Mouse (Mus musculus): Measurements from ENCODE around the gene Gm9821. TPM values are rescaled to one million over a fixed set of nuclear protein-coding genes. Genes with fewer than 3 reads are reported as not detected.
A peak's percentile ranks its signal among the peaks of the same experiment; 100 is the strongest.

The Gm9821 gene
- polyA plus RNA-seq, 1 experiment from 2014 or later, result 0.37 TPM

- Histone ChIP-seq H3K9me3 (no peaks in the 10 kb centered on the region), H3K9ac (replicated peaks) (no peak overlapping the region), H3K4me2 (replicated peaks) (no peak overlapping the region), H3K4me3 (no peak overlapping the region), H3K27me3 (peaks cover 32% of the 10 kb centered on the region), H3K36me3 (no peaks in the 10 kb centered on the region), H3K27ac (replicated peaks) (0 out of 2 replicates have a peak overlapping the region, but pooled peaks have one; percentile 20), H3K4me1 (peaks cover 46% of the 10 kb centered on the region)
- 76% methylated on average over 23 of the region's 23 CpGs for WGBS
- no peak for ATAC-seq (ENCODE audit: low FRiP score, low read depth)
Measured at GRCm38 (mm10) chr2:91928534-91929350, 16.8 kb upstream of the Gm9821 start.

- Histone ChIP-seq H3K9ac (replicated peaks) (peak overlapping the region; percentile 94), H3K4me2 (replicated peaks) (peak overlapping the region; percentile 75), H3K9me3 (no peaks in the 10 kb centered on the region), H3K36me3 (0 out of 2 replicates have a peak, but pooled peaks cover under 1% of the 10 kb centered on the region), H3K27me3 (peaks cover 25% of the 10 kb centered on the region), H3K4me3 (peak overlapping the region; percentile 76), H3K4me1 (peaks cover 44% of the 10 kb centered on the region), H3K27ac (replicated peaks) (peak overlapping the region; percentile 94; the same call in 1 of the 2 replicates)
- WGBS, result 51% methylated on average over 3 of the region's 3 CpGs
- no peak for ATAC-seq (ENCODE audit: low FRiP score, low read depth)
Measured at GRCm38 (mm10) chr2:91929455-91929854, 16.0 kb upstream of the Gm9821 start.

- H3K27me3 ChIP-seq, result peaks cover 20% of the 10 kb centered on the region
- peaks cover 5% of the 10 kb centered on the region; the same call in 1 of the 2 replicates for H3K36me3 ChIP-seq
- H3K4me2 ChIP-seq (replicated peaks), result peak overlapping the region; percentile 75
- peaks cover 44% of the 10 kb centered on the region for H3K4me1 ChIP-seq
- WGBS, result 6% methylated on average over 12 of the region's 12 CpGs
- no peaks in the 10 kb centered on the region for H3K9me3 ChIP-seq
- H3K4me3 ChIP-seq, result peak overlapping the region; percentile 76
- H3K27ac ChIP-seq (replicated peaks), result peak overlapping the region; percentile 94
- ATAC-seq (ENCODE audit: low FRiP score, low read depth), result no peak
- peak overlapping the region; percentile 94 for H3K9ac ChIP-seq (replicated peaks)
Measured at GRCm38 (mm10) chr2:91929936-91930335, 15.6 kb upstream of the Gm9821 start.

GRCm38 (mm10) chr2:91930761-91931291 is 14.7 kb upstream of the Gm9821 start:
- H3K9ac ChIP-seq (replicated peaks), result peak overlapping the region; percentile 94
- H3K4me1 ChIP-seq, result peaks cover 44% of the 10 kb centered on the region
- H3K4me2 ChIP-seq (replicated peaks), result peak overlapping the region; percentile 75
- H3K4me3 ChIP-seq, result peak overlapping the region; percentile 76
- peak; percentile 0; the same call in 1 of the 2 replicates for ATAC-seq (ENCODE audit: low FRiP score, low read depth)
- peaks cover 14% of the 10 kb centered on the region; the same call in 1 of the 2 replicates for H3K36me3 ChIP-seq
- H3K27me3 ChIP-seq, result peaks cover 11% of the 10 kb centered on the region; the same call in 1 of the 2 replicates
- H3K9me3 ChIP-seq, result no peaks in the 10 kb centered on the region
- WGBS, result 1% methylated on average over 23 of the region's 23 CpGs
- H3K27ac ChIP-seq (replicated peaks), result peak overlapping the region; percentile 94

GRCm38 (mm10) chr2:91931328-91932159 is 14.0 kb upstream of the Gm9821 start:
- Histone ChIP-seq H3K9me3 (no peaks in the 10 kb centered on the region), H3K27ac (replicated peaks) (peak overlapping the region; percentile 94), H3K4me1 (peaks cover 44% of the 10 kb centered on the region), H3K4me2 (replicated peaks) (peak overlapping the region; percentile 75), H3K4me3 (peak overlapping the region; percentile 76), H3K9ac (replicated peaks) (peak overlapping the region; percentile 94), H3K36me3 (peaks cover 21% of the 10 kb centered on the region), H3K27me3 (peaks cover 6% of the 10 kb centered on the region; the same call in 1 of the 2 replicates)
- ATAC-seq (ENCODE audit: low FRiP score, low read depth), result peak; percentile 85
- WGBS, result under 1% methylated on average over 49 of the region's 50 CpGs

GRCm38 (mm10) chr2:91932160-91932711 is 13.3 kb upstream of the Gm9821 start, which contains the start of gene Mdk:
Mdk (minus strand) TSS chr2:91932297.
- Histone ChIP-seq H3K4me3 (peak within 1 kb of the TSS; percentile 76), H3K36me3 (peaks cover 27% of the 10 kb centered on the region), H3K27me3 (peaks cover 4% of the 10 kb centered on the region; the same call in 1 of the 2 replicates), H3K9me3 (no peaks in the 10 kb centered on the region), H3K27ac (replicated peaks) (peak within 1 kb of the TSS; percentile 94), H3K4me2 (replicated peaks) (peak within 1 kb of the TSS; percentile 75), H3K9ac (replicated peaks) (peak within 1 kb of the TSS; percentile 94), H3K4me1 (peaks cover 44% of the 10 kb centered on the region)
- 2% methylated on average over 15 of the region's 16 CpGs for WGBS
- peak; percentile 12 for ATAC-seq (ENCODE audit: low FRiP score, low read depth)

GRCm38 (mm10) chr2:91932737-91933350 is 12.7 kb upstream of the Gm9821 start:
- peak overlapping the region; percentile 94 for H3K27ac ChIP-seq (replicated peaks)
- peak overlapping the region; percentile 46; the same call in 1 of the 2 replicates for H3K9ac ChIP-seq (replicated peaks)
- peaks cover 33% of the 10 kb centered on the region for H3K36me3 ChIP-seq
- 7% methylated on average over 6 of the region's 6 CpGs for WGBS
- no peak for ATAC-seq (ENCODE audit: low FRiP score, low read depth)
- H3K9me3 ChIP-seq, result no peaks in the 10 kb centered on the region
- peaks cover 3% of the 10 kb centered on the region; the same call in 1 of the 2 replicates for H3K27me3 ChIP-seq
- peak overlapping the region; percentile 75 for H3K4me2 ChIP-seq (replicated peaks)
- H3K4me1 ChIP-seq, result peaks cover 44% of the 10 kb centered on the region
- H3K4me3 ChIP-seq, result no peak overlapping the region

- no peak overlapping the region for H3K4me3 ChIP-seq
- H3K4me2 ChIP-seq (replicated peaks), result peak overlapping the region; percentile 75; the same call in 1 of the 2 replicates
- H3K4me1 ChIP-seq, result peaks cover 40% of the 10 kb centered on the region
- ATAC-seq (ENCODE audit: low FRiP score, low read depth), result no peak
- H3K36me3 ChIP-seq, result peaks cover 39% of the 10 kb centered on the region
- H3K9ac ChIP-seq (replicated peaks), result peak overlapping the region; percentile 43; the same call in 1 of the 2 replicates
- peak overlapping the region; percentile 94 for H3K27ac ChIP-seq (replicated peaks)
- no peaks in the 10 kb centered on the region for H3K9me3 ChIP-seq
- H3K27me3 ChIP-seq, result no peaks in the 10 kb centered on the region
- WGBS, result 20% methylated on average over 9 of the region's 9 CpGs
Measured at GRCm38 (mm10) chr2:91933471-91933870, 12.0 kb upstream of the Gm9821 start.

GRCm38 (mm10) chr2:91934016-91934415 is 11.5 kb upstream of the Gm9821 start:
- WGBS, result 58% methylated on average over 8 of the region's 8 CpGs
- Histone ChIP-seq H3K9ac (replicated peaks) (no peak overlapping the region), H3K27me3 (no peaks in the 10 kb centered on the region), H3K9me3 (no peaks in the 10 kb centered on the region), H3K4me3 (no peak overlapping the region), H3K36me3 (peaks cover 45% of the 10 kb centered on the region), H3K4me2 (replicated peaks) (no peak overlapping the region), H3K4me1 (peaks cover 39% of the 10 kb centered on the region), H3K27ac (replicated peaks) (peak overlapping the region; percentile 94; the same call in 1 of the 2 replicates)
- no peak for ATAC-seq (ENCODE audit: low FRiP score, low read depth)

- ATAC-seq (ENCODE audit: low FRiP score, low read depth), result no peak
- Histone ChIP-seq H3K4me2 (replicated peaks) (no peak overlapping the region), H3K27me3 (no peaks in the 10 kb centered on the region), H3K36me3 (peaks cover 54% of the 10 kb centered on the region), H3K27ac (replicated peaks) (no peak overlapping the region), H3K9me3 (no peaks in the 10 kb centered on the region), H3K4me3 (no peak overlapping the region), H3K9ac (replicated peaks) (no peak overlapping the region), H3K4me1 (peaks cover 31% of the 10 kb centered on the region)
- WGBS, result 87% methylated on average over 9 of the region's 9 CpGs
Measured at GRCm38 (mm10) chr2:91934826-91935525, 10.5 kb upstream of the Gm9821 start.

Measured in midbrain, embryonic 12.5 days (tissue).